Mouse (Mus musculus): ENCODE data around the gene Gabrb3. TPM values are rescaled to one million over a fixed set of nuclear protein-coding genes. Genes with fewer than 3 reads are reported as not detected.

The Gabrb3 gene
- 100 to 1,000 TPM; 230 to 231 TPM for total RNA-seq (2021)

DNA sequence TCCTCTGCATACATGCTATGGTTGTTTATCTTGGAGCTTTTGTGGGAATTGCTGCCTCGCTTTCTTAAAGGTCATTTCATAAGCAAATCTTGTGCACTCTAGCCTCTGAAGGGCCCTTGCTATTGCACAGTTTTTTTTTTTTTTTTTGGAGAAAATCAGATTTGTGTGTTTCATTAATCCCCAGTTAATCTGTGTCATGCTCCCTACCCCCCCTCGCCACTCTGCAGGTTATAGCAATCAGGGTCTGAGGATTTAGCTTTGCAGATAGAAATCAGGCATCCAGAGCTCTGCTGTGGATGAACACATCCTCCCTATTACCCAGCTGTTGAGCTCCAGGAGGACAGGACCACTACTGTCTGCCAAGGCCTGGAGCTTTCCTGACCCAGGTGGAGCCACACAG lies at the start of gene Gabrb3:
TSS of gene Gabrb3 (plus strand) at position 301 of the 400 bp plus-strand sequence.
- no peak for DNase-seq (ENCODE audit: low spot score in 2 of 2)
- intact Hi-C loops (cut with DNase I): no loop called here

DNA sequence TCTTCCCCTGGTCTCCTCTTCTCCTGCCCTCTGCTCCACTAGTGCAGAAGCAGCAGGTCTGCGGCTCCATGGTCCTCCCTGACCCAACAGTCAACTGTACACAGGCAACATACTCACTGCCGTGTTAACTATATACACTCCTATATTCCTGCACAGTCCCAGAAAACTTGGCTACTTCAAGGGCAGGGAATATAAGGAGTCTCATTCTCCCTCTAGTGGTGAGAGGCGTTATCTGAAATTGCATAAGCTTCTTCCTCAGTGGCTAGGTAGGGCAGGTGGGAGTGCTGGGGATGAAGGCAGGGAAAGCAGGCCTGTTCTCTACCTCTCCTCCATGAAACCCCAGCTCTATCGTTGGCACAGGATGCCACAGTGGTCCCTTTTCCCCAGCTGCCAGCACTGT lies 35.4 kb upstream of the Gabrb3 start:
- intact Hi-C loops (cut with DNase I): loop anchor here (10.0 kb wide), 1 partner anchor 219 kb away; no protein-coding TSS in a partner anchor
- DNase-seq (ENCODE audit: low spot score in 2 of 2): peak; percentile 71 to 86

DNA sequence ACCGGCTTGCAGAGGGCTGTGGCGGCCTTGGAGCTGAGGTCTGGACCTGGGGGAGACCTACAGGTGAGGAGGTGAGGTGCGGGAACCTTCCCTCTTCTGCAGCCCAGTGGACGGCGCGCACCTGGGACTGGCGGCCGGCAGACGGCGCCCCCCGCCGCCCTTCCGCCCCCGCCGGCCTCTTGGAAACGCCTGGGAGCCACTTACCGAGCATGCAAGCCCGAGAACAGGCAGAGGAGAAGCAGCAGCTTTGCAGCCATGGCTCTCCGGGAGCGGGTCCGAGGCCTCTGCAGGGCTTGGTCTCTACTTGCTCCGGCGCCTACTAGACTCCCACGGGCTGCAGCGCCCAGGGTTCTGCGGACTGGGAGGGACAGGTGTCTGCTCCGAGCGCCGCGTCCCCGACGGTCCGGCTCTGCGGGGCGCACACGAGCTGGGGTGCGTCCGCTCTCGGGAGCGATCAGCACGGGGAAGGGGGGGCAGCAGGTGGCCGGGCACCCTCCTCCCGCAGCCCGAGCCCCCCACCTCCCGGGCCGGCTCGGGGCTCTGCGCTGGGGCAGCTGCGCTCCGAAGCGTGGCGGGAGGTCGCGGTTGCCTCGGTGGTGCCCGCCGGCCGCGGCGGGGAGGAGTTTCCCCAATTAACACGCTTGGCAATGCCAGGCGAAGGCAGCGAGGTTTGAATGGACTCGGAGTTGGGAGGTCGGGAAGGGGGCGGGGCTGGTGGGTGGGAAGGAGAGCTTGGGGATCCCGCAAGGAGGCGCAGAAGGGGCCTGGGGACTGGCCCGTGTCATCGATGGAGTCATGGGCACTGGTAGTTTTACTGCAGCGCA lies 32.8 kb upstream of the Gabrb3 start, which contains the start of gene Gabrg3:
TSS of gene Gabrg3 (minus strand) at position 672 of the 824 bp plus-strand sequence.
- DNase-seq (ENCODE audit: low spot score in 2 of 2): peak; percentile 45 to 47
- intact Hi-C loops (cut with DNase I): loop anchor here (1.0 to 10.0 kb wide), 4 partner anchors 86 to 1094 kb away; no protein-coding TSS in a partner anchor

DNA sequence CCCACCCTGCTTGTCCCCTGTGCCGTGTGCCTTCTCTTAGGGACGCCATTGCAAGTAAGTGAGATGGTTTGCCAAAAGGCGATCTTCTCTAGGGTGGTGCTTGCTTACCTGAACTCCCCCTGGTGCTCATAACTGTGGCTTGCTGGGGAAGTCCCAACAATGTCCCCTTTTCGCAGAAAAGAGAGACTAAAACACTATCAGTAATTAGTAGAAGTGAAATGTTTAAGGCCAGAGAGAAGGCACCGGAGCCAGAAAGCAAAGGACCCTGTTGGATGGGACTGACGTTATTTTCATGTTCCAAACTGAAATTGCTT lies 32.2 kb upstream of the Gabrb3 start:
- DNase-seq (ENCODE audit: low spot score in 2 of 2): no peak
- intact Hi-C loops (cut with DNase I): loop anchor here (2.0 to 10.0 kb wide), 3 partner anchors 85 to 1094 kb away; no protein-coding TSS in a partner anchor

DNA sequence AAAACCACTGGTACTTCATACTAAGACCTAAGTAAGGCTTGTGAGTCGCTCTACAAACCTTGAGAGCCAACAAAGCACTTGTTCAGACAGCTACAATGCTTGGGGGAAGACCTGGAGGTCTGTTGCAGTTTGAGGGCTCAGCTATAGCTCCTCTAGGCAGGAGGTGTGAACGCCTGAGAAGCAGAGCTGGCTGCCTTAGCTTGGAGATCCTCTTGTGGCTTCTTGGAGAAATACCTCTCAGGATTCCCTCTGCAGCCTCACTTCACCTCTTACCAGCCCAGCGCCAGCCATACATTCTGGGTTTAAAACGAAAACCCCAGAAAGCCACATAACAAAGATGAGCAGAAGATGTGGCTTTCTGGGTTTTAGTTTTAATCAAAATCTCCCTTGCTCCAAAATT lies 29.4 kb upstream of the Gabrb3 start:
- intact Hi-C loops (cut with DNase I): no loop called here
- peak; percentile 21 to 73 for DNase-seq (ENCODE audit: low spot score in 2 of 2)

DNA sequence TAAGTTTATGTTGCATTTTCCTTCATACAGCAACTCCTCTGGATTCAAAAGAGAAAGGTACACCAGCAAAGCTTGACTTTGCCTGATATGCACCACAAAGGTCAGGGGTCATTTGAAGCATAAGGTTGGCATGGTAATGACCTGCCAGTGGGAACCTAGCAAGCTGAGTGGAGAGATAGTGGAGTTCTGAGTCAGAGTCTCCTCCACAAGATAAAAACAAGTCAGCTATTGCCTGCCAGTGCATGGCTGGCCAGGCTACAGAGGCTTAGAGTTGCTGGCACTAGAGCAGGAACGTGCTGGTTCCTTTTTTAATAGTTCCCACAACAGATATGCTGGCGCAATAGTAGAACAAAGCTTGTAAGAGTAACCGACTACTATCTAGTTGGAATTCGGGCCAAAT lies 25.9 kb upstream of the Gabrb3 start:
- intact Hi-C loops (cut with DNase I): no loop called here
- no peak for DNase-seq (ENCODE audit: low spot score in 2 of 2)

DNA sequence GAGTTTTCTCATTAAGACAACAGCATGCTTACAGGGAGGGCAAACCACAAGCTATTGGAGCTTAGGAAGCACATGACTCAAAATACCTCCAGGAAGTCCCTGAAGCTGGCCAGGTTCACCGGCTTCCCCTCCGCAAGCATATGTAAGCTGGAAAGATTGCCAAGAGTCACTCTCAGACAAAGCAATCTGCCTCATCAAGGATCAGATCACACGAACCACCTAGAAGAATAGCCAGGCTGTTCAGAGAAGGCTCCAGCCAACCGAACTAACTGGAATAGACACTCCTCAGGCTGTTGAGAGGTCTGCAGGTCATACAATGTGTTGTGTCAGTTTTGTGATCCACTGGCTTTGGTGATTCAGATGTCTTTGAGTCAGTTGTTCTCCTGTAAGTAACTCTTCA lies 8.3 kb upstream of the Gabrb3 start:
- intact Hi-C loops (cut with DNase I): no loop called here

DNA sequence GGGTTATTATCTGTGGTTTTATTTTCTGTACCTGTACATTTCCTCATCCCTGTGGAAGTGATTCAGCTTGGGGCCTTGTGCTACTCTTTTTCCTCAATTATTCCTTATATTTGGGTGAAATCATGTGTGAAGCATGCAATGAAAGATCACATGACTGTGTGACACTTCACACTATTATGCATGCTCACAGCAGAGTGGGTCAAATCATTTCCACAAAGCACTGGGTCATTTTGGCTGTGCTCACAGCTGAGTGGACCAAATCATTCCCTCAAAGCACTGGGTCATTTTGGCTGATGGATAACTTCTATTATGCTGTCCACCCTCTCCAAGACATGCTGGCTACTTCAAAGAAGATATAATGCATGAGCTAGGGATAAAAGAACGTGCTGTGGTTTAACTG lies 6.6 kb upstream of the Gabrb3 start:
- DNase-seq (ENCODE audit: low spot score in 2 of 2): no peak
- intact Hi-C loops (cut with DNase I): no loop called here

More for the DNA sequence above, 8.3 kb upstream of the Gabrb3 start:
- DNase-seq (ENCODE audit: low spot score in 2 of 2): no peak

DNA sequence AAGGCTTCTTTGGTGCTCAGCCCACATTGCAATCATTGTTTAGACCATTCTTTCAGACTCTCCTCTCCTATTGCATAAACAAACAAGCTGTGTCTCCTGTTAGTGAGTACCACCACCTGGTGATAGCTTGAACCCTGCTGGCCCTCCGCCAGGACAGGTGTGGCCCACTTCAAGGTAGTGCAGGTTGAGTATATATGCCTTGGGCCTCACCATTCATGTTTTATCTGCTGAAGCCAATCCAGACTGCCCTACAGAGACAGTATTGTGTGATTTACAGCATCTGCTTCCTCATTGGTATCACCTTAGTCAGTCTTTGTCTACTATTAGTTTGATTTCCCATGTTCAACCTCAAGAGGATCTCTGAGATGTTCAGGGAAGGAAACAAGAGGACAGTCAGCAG lies 1.6 kb downstream of the Gabrb3 start:
- DNase-seq (ENCODE audit: low spot score in 2 of 2): no peak
- intact Hi-C loops (cut with DNase I): no loop called here

DNA sequence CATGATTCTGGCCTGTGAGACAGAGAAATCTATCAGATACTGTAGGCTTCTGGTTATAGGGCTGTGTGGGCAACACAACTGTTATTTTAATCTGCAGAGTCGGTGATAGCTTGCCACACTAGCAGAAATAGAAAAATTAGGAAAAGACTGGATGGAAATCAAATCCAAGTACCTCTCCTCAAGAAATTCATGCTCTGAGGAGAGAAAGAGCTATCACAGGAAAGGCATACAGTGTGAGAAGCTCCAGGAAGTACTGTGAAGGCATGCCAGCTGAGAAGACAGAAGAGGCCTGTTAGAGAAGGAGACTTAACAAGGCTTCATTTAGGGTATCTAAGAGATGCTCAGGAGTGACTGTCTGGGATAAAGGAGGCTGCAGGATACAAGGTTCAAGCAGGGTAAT lies 3.2 kb downstream of the Gabrb3 start:
- DNase-seq (ENCODE audit: low spot score in 2 of 2): peak in 1 of 2 experiments; percentile 60
- intact Hi-C loops (cut with DNase I): no loop called here

DNA sequence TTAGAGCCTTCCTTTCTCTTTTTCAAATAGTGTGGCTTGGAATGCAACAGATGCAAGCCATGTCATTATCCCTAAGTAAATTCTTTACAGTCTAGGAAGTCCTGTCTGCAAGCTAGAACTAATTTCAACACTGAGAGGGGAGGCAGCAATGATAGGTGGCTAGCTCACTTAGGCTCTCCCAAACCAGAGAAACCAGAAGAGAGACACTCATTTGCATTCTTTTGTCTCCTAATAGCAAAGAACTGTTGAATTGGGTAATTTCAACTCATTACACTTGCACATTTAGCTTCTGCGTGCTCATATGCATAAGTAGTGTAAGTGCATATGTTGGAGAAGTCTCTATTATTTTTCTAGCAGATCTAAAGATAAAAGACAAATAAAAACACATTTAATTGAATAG lies 28.7 kb downstream of the Gabrb3 start:
- intact Hi-C loops (cut with DNase I): no loop called here
- DNase-seq (ENCODE audit: low spot score in 2 of 2): no peak

DNA sequence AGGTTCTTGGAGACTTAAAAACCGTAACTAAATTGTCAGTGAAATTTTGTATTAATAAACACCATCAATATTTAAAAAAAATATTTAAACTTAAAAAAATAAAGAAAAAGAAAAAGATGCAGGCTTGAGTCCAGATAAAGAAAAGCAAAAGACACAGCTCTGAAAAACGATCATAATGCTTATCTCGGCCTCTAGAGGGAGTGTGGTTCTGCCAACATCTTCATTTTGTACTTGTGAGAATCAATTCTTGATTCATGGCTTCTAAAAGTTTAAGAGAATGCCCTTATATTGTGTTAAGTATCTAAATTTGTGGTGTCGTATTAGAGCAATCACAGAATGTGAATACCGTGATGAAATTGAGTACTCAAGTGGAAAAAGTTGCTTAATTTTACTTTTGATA lies 40.9 kb downstream of the Gabrb3 start:
- intact Hi-C loops (cut with DNase I): no loop called here
- DNase-seq (ENCODE audit: low spot score in 2 of 2): no peak

DNA sequence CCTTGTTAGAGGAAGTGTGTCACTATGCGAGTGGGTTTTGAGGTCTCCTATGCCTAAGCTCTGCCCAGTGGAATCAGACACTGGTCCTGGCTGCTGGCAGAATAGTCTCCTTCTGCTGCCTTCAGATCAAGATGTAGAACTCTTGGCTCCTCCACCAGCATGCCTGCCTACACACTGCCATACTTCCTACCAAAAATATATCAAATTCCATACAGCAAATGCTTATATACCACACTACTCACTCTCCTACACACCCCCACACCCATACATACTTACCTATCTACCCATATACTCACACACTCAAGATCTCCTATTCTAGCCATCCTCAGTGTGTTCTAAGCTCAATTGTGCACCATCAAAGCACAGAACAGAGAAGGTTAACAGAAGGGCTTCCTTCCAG lies 51.8 kb downstream of the Gabrb3 start:
- peak in 1 of 2 experiments; percentile 60 for DNase-seq (ENCODE audit: low spot score in 2 of 2)

DNA sequence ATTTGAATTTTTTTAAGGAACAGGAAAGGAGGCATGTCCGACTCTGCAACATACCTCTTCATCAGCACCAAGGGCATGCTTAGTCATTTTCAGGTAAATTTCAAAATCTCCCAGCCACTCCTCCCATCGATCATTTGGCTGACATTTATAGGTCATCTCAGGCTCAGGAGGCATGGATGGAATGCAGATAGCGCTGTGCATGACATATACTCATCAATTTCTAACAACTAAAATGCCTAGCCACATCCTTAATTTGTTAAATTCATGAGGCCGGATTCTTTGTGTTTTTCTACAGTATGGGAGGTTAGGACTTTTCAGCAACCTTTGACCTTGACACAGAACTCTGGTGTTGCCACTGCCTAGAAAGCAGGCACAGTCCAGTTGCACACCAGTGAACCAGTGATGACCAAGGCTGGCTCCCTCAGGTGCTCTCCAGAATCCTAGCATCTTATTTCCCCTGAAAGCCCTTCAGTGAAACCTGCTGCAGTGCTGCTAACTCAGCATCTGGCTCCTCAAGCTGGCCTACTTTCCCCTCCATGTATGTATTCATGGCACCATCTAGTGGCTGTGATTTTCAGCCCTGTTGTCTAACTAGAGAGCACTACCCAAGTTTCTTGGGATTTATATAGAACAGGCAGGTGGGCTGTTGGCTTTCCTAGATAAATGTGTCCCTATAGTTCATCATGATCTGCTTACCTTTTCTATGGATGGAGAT lies 54.5 kb downstream of the Gabrb3 start:
- DNase-seq (ENCODE audit: low spot score in 2 of 2): peak; percentile 70 to 87
- intact Hi-C loops (cut with DNase I): loop anchor here (1.0 to 10.0 kb wide), 5 partner anchors 87 to 1247 kb away; partner anchors contain the start of gene Gabrg3

More for the DNA sequence above, 51.8 kb downstream of the Gabrb3 start:
- intact Hi-C loops (cut with DNase I): loop anchor here (5.0 to 10.0 kb wide), 4 partner anchors 84 to 1244 kb away; partner anchors contain the start of gene Gabrg3

DNA sequence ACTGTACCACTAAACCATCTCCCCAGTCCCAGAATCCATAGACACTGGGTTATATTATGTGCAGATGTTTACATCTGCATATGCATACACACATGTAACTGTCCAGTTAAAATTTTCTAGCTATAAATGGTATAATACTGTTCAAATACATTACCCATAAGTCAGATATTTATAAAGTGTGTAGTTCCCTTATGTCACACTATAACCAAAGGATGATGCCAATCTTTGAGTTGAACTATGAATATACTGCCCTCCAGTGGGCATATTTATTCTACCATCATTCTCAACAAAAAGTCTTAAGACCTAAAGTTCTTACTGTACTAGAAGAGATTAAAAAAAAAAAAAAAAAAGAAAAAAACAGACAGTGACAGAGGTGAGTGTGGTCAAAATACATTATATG lies 63.4 kb downstream of the Gabrb3 start:
- DNase-seq (ENCODE audit: low spot score in 2 of 2): no peak
- intact Hi-C loops (cut with DNase I): no loop called here

DNA sequence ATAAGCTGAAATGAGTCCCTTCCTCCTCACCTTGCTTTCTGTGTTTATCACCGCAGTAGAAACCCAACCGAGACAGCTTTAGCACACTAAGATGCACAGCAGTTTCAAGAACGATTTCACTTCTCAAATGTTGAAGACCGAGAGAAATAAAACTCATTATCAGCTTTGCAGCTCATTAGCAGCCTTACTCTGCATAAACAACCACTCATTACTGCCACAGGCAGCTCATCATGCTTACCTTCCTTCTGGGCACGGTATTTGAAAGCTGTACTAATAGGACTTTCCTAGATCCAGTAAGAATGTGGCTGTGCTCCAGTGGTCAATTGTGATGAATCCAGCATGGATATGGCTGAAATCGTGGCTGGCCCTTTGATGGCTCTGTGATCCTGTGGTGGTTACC lies 67.4 kb downstream of the Gabrb3 start:
- intact Hi-C loops (cut with DNase I): no loop called here

DNA sequence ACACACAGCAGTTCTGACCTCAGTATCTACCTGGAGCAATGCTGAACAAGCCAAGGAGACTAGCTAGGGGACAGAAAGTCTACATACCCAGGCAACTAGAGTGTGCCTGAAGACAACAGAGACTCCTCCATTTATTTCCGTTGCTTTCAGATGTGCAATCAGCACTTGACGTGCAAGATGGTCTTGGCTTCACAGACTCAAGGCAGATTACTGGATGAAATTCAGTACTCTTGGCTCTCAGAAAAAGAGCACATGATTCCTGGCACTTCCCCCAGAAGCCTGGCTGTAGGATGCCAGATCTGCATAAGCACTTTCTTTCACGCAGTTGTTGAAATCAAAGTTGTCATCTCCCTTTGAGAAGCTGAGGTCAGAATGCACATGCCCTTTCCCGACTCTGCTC lies 72.3 kb downstream of the Gabrb3 start:
- DNase-seq (ENCODE audit: low spot score in 2 of 2): peak in 1 of 2 experiments; percentile 86
- intact Hi-C loops (cut with DNase I): no loop called here

More for the DNA sequence above, 67.4 kb downstream of the Gabrb3 start:
- DNase-seq (ENCODE audit: low spot score in 2 of 2): no peak

DNA sequence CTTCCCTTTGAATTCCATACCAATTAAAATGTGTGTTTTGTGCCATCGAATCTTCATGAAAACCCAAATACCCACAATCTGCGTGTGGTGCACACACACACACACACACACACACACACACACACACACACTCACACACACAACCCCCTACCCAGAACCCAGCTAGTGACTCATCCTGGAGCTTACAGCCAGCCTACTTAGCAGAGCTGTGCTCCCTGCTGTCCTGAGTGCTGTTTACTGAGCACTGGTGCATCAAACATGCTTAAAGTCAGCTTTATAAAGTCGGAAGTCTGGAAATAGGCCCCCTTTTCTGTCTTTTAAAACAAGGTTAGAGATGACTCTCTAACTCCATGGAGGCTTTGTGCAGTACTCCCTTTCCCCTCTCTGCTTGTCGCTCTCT lies 83.3 kb downstream of the Gabrb3 start:
- intact Hi-C loops (cut with DNase I): no loop called here
- no peak for DNase-seq (ENCODE audit: low spot score in 2 of 2)

DNA sequence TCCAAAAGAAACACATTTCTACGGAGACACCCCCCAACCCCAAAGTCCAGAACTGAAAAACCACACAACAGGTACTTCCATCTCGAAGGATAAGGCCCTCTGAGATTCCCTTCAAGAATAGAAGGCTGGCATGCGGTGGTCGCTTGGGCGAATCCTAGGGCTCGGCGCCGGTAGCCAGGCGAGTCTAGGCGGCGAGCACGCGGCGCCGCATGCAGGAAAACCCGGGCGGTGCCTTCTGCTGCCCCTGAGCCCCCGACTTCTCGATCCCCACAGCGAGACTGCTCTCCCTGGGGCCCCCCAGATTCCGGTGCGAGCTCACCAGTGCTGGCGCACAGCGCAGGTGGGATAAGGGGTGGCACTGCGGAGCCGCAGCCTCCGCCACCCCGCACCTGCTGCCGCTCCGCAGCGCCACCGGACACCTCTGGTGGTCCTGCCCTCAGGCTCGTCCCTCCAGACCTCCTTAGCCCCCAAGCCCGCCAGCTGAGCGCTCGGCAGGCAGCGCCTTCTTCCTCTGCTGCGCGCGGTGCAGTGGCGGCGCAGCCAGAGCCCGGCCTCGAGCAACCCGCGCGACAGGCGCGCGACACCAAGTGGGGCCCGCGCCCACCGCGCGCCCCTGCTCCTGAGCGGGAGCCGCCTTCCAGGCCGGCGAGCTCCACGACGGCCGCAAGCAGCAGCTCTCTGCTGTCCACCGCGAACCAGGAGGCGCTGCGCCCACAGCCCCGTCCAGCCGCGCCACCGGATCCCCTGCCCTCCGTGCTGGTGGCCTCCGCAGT lies 89.6 kb downstream of the Gabrb3 start:
- intact Hi-C loops (cut with DNase I): loop anchor here (5.0 kb wide), 1 partner anchor 1573 kb away; no protein-coding TSS in a partner anchor

DNA sequence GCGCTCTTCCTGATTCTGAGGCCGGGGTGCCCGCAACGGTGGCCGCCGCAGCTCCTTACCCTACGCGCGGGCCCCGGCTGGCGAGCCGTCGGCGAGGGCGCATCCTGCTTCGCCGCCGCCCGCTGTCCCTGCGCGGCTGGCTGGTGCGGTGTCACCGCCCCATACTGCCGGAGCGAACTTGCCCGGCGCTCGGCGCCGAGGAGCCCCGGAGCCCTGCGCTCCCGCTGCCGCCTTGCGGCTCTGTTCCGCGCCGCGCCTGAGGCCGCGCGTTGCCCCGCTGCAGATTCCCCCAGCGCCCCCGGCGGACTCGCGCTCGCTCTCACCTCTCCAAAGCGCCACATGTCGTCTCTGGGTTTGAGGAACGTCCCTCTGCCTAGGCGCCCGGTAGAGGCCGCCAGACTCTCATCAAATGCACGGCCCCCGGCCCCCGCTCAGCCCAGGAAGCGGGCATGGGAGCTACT lies 90.2 kb downstream of the Gabrb3 start, which contains the start of gene Gabra5:
TSS of gene Gabra5 (minus strand) at position 379 of the 461 bp plus-strand sequence.
- DNase-seq (ENCODE audit: low spot score in 2 of 2): peak; percentile 73 to 83
- intact Hi-C loops (cut with DNase I): loop anchor here (5.0 to 10.0 kb wide), 2 partner anchors 1235 to 1573 kb away; no protein-coding TSS in a partner anchor

More for the DNA sequence above, 89.6 kb downstream of the Gabrb3 start:
- peak in 1 of 2 experiments; percentile 54 for DNase-seq (ENCODE audit: low spot score in 2 of 2)

Measured in left cerebral cortex, postnatal 25 days (tissue).